Mouse (Mus musculus): ENCODE results near the gene Immp2l.

- TF ChIP-seq CTCF (conservative IDR thresholded peaks at IDR 0.05; ENCODE audit: insufficient read depth, insufficient read length, low read depth, low read length): no peak
- TF ChIP-seq POLR2A (IDR thresholded peaks at IDR 0.05; ENCODE audit: low read depth, low read length): no peak
Observed at GRCm38 (mm10) chr12:41050945-41051344, 27.1 kb downstream of the Immp2l start.

Measured in kidney, adult 2 months (tissue).